Mouse (Mus musculus) testis, postnatal 10 days (tissue): ENCODE measurements around the gene Vwa5b1.

Source experiments
- DNase-seq: peaks from one replicate; pipeline ENCODE4 v3.0.0; 2021; ENCODE audit warnings: low spot score

Vwa5b1 gene

DNA sequence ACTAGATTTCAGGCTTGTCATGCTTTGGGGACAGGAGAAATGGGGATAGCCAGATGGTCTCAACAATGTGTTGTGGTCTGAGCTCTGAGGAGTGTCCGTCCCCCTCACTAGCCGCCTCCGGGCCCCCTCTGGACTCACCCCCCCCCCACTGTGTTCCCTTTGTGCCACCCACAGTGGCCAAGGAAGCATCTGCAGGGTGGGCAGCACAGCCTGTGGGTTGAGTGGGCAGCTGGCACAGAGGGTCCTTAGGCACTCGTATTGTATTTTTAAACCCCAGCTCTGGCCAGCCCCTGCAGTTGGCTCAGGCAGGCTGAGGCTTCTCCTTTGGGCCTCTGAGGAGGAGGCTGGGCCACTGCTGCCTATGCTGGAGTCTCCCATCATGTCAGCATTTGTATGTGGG, 110.0 kb downstream of the Vwa5b1 start:
- no peak for DNase-seq

GRCm38 (mm10) chr4:138524769-138525168, 110.9 kb downstream of the Vwa5b1 start:
- DNase-seq: no peak

GRCm38 (mm10) chr4:138523775-138524174, 111.9 kb downstream of the Vwa5b1 start:
- no peak for DNase-seq

DNA sequence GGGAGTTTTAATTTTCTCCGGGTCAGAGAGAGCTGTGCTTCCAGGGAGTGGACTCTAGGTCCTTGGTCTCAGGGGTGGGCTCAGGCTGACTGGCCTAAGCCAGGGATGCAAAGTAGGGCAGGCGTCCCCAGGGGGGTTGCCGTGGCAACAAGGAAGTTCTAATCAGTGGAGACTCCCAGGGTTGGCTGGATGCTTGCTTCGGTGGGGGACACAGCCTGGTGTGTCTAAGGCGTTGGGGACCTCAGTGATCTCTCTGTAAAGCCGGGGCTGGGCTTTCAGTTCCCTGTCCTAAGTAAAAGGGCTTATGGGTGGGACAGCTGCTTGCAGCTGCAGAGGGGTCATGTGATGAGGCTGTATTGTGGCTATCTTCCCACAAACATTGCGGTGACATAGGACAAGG, 113.4 kb downstream of the Vwa5b1 start:
- peak; percentile 58 for DNase-seq

DNA sequence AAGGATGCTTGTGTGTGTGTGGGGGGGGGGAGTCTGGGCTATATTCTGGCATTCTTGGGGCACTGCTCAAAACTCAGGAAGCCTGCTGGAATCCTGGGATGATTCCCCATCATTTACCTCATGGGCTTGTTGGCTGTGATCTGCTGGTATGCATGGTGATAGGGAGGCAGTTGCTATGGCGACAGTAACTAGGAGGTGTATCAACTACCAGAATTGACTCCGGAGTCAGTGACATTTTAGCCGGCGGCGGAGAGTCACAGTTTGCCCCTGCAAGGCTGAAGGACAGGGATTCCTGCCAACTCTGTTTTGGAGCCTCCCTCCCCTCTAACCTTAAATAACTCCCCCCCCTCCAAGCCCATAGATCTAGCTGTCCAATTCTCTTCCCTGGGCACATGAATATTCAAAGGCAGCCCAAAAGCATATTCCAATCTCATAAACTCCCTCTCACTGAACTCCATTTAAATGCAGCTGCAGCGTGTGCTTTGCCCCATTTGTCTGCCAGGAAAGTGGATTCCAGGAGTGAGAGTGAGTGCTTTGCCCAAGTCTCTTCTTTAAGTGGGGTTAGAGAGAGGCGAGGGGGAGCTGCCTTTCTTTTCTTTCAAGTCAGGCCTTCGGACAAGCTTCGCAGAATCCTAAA, 118.4 kb downstream of the Vwa5b1 start:
- no peak for DNase-seq

GRCm38 (mm10) chr4:138516448-138516847, 119.2 kb downstream of the Vwa5b1 start:
- no peak for DNase-seq
